Mouse (Mus musculus) embryonic facial prominence, embryonic 12.5 days (tissue): Measurements from ENCODE around the gene Lim2. TPM values are rescaled to one million over a fixed set of nuclear protein-coding genes. Genes with fewer than 3 reads are reported as not detected.
"Not testable (repeated sequence)": the region's sequence is repeated elsewhere in the genome, so short reads cannot be mapped to it uniquely, and the experiment has no call there.

Source experiments
- ATAC-seq: fragments of 200-750 bp; cut with Nextera tagmentation; 2 replicates; pipeline ENCODE4 v1.8.0; 2017; ENCODE audit not compliant: insufficient number of reproducible peaks, insufficient read depth, low FRiP score, low TSS enrichment
- H3K27ac ChIP-seq: fragments of 300-500 bp; sonication (generic); 2 replicates; pipeline ENCODE4 v1.5.1; 2016; ENCODE audit warnings: mild to moderate bottlenecking
- H3K27me3 ChIP-seq: fragments of 300-500 bp; sonication (generic); 2 replicates; pipeline ENCODE4 v1.6.1; 2016; ENCODE audit warnings: mild to moderate bottlenecking, moderate library complexity
- H3K36me3 ChIP-seq: fragments of 300-500 bp; sonication (generic); 2 replicates; pipeline ENCODE4 v1.6.1; 2016; ENCODE audit warnings: mild to moderate bottlenecking
- H3K4me1 ChIP-seq: fragments of 300-500 bp; sonication (generic); 2 replicates; pipeline ENCODE4 v1.6.1; 2016
- H3K4me2 ChIP-seq: fragments of 300-500 bp; sonication (generic); replicated peaks from 2 replicates; pipeline ENCODE4 v1.6.1; 2016; ENCODE audit warnings: mild to moderate bottlenecking, moderate library complexity
- H3K4me3 ChIP-seq: fragments of 300-500 bp; sonication (generic); 2 replicates; pipeline ENCODE4 v1.5.1; 2016; ENCODE audit warnings: mild to moderate bottlenecking
- H3K9ac ChIP-seq: fragments of 300-500 bp; sonication (generic); 2 replicates; pipeline ENCODE4 v1.6.1; 2016; ENCODE audit warnings: mild to moderate bottlenecking, moderate library complexity
- H3K9me3 ChIP-seq: fragments of 300-500 bp; sonication (generic); 2 replicates; pipeline ENCODE4 v1.6.1; 2016; ENCODE audit warnings: mild to moderate bottlenecking, moderate library complexity
- WGBS: fragments of 180-500 bp; shearing (Covaris S2); methylation state at CpG from one replicate; pipeline ENCODE4 v1.1.7; 2016; 5-methylcytosine and 5-hydroxymethylcytosine counted together
- polyA plus RNA-seq: library from polyadenylated mRNA; unstranded; fragments of >200 nt; fragmentation: Nextera tagmentation; extraction: Ambion mirVana; gene quantifications from 2 replicates; pipeline ENCODE4 v1.2.1, GENCODE M21; 2016

Lim2 gene
- 1.9 and 3.9 TPM in 2 replicates for polyA plus RNA-seq

DNA sequence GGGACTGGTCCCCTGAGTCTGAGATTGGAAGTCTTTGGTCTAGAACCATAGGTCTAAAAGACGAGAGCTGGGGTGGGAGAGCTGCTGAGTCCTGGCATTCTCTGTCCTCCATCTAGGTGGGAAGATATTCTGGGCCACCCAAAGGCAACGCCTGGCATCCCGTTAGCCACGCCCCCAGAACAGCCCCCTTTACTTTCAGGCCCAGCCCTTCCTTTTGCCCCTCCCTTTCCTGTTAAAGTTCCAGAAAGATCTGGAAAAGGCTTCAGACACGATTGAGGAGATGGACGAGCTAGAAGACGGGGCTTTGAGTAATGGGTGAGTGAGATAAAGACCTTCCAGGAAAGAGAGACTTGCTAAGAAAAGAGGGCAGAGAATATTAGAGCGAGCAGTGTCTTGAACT, at the start of gene Lim2:
TSS of gene Lim2 (plus strand) at position 265 of the 400 bp plus-strand sequence.
- Histone ChIP-seq H3K9ac (no peak within 1 kb of the TSS), H3K36me3 (no peaks in the 10 kb centered on the region), H3K4me1 (no peaks in the 10 kb centered on the region; the same call in 1 of the 2 replicates), H3K4me2 (no peak within 1 kb of the TSS), H3K27me3 (no peaks in the 10 kb centered on the region), H3K4me3 (no peak within 1 kb of the TSS), H3K27ac (no peak within 1 kb of the TSS), H3K9me3 (no peaks in the 10 kb centered on the region)
- no peak for ATAC-seq
- 86% methylated on average over 8 of the region's 8 CpGs for WGBS

DNA sequence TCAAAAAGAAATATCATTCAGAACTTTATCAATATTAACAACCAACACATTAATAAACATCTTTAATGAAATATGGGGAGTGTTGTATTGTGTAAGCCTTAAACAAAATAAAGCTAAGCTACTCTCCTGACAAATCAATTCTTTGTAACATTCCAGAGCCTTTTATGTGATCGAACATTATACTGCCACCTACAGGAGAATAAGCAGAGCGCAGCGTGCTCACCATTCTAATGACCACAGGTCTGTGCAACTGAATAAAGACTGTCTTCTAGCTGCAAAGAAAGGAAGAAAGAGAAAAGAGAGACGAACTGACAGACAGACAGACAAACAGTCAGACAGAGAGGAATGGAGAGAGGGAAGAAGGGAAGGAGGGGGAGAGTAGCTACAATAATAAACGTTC, 49.2 kb upstream of the Lim2 start:
- WGBS, result 13% methylated on average over 5 of the region's 5 CpGs
- Histone ChIP-seq H3K9ac (no peak overlapping the region), H3K4me2 (no peak overlapping the region), H3K4me1 (no peaks in the 10 kb centered on the region), H3K27ac (no peak overlapping the region), H3K36me3 (no peaks in the 10 kb centered on the region), H3K9me3 (no peaks in the 10 kb centered on the region), H3K27me3 (no peaks in the 10 kb centered on the region), H3K4me3 (no peak overlapping the region)
- ATAC-seq, result no peak

DNA sequence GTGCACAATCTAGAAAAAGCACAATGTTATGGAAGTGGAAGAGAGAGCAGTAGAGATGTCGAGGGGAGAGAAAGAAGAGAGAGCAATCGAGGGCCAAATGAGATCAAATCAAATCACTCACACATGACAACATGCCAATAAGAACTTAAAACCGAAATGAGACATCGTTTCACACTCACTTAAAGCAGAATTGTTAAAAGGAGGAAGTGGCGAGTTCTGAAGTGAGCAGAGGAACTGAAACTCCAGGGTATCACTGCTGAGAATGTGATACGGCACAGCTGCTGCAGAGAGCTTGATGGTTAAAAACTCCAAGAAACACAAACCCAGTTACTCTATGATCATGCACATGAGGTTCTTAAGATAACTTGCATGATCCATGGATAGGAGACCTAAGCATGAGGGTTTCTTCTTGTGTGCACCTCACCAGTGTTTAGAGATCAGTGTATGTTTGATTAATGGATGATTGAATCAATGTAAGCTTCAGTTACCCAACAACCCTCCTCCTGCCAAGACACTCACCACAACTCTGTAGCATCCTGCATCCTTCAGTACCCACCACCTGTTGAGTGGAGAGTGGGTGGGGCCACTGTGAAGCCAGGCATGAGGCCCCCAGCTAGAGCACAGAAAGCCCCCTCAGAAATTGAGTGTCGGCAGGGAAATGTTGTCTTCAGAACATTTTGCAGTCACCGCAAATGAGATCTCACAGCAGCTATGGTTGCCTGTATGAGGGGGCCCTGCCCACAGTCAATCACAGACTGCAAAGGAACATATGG, 34.9 kb upstream of the Lim2 start:
- Histone ChIP-seq H3K27ac (no peak overlapping the region), H3K9ac (no peak overlapping the region), H3K4me1 (no peaks in the 10 kb centered on the region), H3K4me2 (no peak overlapping the region), H3K27me3 (no peaks in the 10 kb centered on the region), H3K4me3 (no peak overlapping the region), H3K36me3 (no peaks in the 10 kb centered on the region), H3K9me3 (no peaks in the 10 kb centered on the region)
- 82% methylated on average over 8 of the region's 8 CpGs for WGBS
- no peak for ATAC-seq

GRCm38 (mm10) chr7:43399501-43399900, 28.0 kb upstream of the Lim2 start:
- no peak overlapping the region for H3K4me2 ChIP-seq
- no peaks in the 10 kb centered on the region for H3K9me3 ChIP-seq
- no peak overlapping the region for H3K4me3 ChIP-seq
- no peaks in the 10 kb centered on the region for H3K4me1 ChIP-seq
- no peaks in the 10 kb centered on the region for H3K27me3 ChIP-seq
- H3K36me3 ChIP-seq, result no peaks in the 10 kb centered on the region
- 77% methylated on average over 2 of the region's 2 CpGs for WGBS
- no peak overlapping the region for H3K9ac ChIP-seq
- no peak overlapping the region for H3K27ac ChIP-seq
- no peak for ATAC-seq

DNA sequence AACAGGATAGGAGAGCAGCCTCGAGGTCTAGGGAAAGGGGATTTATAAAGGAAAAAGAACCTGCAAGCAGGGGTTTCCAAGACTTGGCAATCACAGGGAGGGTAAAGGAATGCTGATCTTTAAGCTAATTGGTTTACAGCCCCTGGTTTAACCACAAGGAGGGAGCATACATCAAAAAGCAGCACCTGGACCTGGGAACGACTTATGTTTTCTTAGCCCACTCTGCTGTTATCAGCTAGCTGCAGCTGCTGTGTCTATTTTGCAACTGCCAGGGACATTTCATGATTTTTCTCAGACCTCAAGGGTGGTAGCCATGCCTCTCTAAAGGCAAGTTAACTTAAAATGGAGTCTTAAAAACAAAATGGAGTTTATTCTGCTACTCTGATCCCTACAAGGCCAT, 24.8 kb upstream of the Lim2 start:
- H3K9ac ChIP-seq, result no peak overlapping the region
- H3K4me3 ChIP-seq, result no peak overlapping the region
- no peaks in the 10 kb centered on the region for H3K9me3 ChIP-seq
- H3K4me2 ChIP-seq, result no peak overlapping the region
- H3K4me1 ChIP-seq, result no peaks in the 10 kb centered on the region
- no peaks in the 10 kb centered on the region for H3K36me3 ChIP-seq
- no peak for ATAC-seq
- WGBS, result 48% methylated on average over 2 of the region's 2 CpGs
- no peak overlapping the region for H3K27ac ChIP-seq
- no peaks in the 10 kb centered on the region for H3K27me3 ChIP-seq

GRCm38 (mm10) chr7:43407573-43407972, 19.9 kb upstream of the Lim2 start:
- no peak overlapping the region for H3K27ac ChIP-seq
- no peak for ATAC-seq
- no peak overlapping the region for H3K9ac ChIP-seq
- H3K36me3 ChIP-seq, result no peaks in the 10 kb centered on the region
- no peaks in the 10 kb centered on the region for H3K27me3 ChIP-seq
- no peaks in the 10 kb centered on the region for H3K9me3 ChIP-seq
- H3K4me1 ChIP-seq, result no peaks in the 10 kb centered on the region
- H3K4me2 ChIP-seq, result no peak overlapping the region
- no peak overlapping the region for H3K4me3 ChIP-seq
- WGBS, result 84% methylated on average over 3 of the region's 3 CpGs

- Histone ChIP-seq H3K4me2 (no peak within 1 kb of the TSS), H3K4me3 (no peak within 1 kb of the TSS), H3K36me3 (no peaks in the 10 kb centered on the region), H3K4me1 (no peaks in the 10 kb centered on the region), H3K9me3 (no peaks in the 10 kb centered on the region), H3K27ac (no peak within 1 kb of the TSS), H3K9ac (no peak within 1 kb of the TSS), H3K27me3 (no peaks in the 10 kb centered on the region)
- 81% methylated on average over 4 of the region's 4 CpGs for WGBS
- no peak for ATAC-seq
These were observed 19.3 kb upstream of the Lim2 start, which contains the start of gene Siglecg for GRCm38 (mm10) chr7:43408131-43408553. Siglecg (plus strand) TSS chr7:43408204.

DNA sequence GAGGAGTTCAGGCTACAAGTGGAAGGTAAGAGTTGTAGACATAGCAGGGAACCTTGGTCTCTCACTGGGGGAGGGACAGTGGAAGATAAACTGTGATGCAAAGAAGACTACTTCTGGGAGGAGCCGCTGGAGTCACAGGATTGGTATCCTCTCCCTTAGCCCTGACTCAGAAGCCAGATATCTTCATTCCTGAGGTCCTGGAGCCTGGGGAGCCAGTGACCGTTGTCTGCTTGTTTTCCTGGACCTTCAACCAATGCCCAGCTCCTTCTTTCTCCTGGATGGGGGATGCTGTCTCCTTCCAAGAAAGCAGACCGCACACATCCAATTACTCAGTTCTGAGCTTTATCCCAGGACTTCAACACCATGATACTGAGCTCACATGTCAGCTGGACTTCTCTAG, 18.4 kb upstream of the Lim2 start:
- 79% methylated on average over 3 of the region's 3 CpGs for WGBS
- Histone ChIP-seq H3K36me3 (no peaks in the 10 kb centered on the region), H3K4me3 (no peak overlapping the region), H3K27ac (no peak overlapping the region), H3K9me3 (no peaks in the 10 kb centered on the region), H3K4me1 (no peaks in the 10 kb centered on the region), H3K27me3 (no peaks in the 10 kb centered on the region), H3K4me2 (no peak overlapping the region), H3K9ac (no peak overlapping the region)
- ATAC-seq, result no peak

- not testable (repeated sequence) for H3K36me3 ChIP-seq, H3K27ac ChIP-seq
These were observed 15.7 kb upstream of the Lim2 start for GRCm38 (mm10) chr7:43411724-43412123.

DNA sequence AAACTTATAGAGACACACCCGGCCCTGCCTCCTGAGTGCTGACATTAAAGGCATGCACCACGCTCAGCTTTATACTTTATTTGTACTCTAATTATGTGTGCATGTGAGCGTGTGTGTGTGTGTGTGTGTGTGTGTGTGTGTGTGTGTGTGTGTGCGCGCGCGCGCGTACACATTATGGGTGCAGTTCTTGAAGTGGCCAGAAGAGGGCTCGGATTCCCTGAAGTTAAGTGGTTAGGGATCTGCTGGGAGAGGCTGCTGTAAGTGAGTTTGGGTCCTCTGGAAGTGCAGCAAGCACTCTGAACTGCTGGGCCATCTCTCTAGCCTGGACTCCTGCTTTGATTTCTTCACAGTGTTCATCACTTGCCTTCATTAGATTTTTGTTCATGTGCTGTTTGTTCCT, 10.2 kb upstream of the Lim2 start:
- Histone ChIP-seq H3K4me2 (no peak overlapping the region), H3K9ac (no peak overlapping the region), H3K9me3 (peaks cover 5% of the 10 kb centered on the region), H3K27ac (no peak overlapping the region), H3K4me1 (no peaks in the 10 kb centered on the region), H3K4me3 (no peak overlapping the region), H3K36me3 (no peaks in the 10 kb centered on the region), H3K27me3 (no peaks in the 10 kb centered on the region)
- 91% methylated on average over 10 of the region's 10 CpGs for WGBS
- no peak for ATAC-seq

More at GRCm38 (mm10) chr7:43411724-43412123, 15.7 kb upstream of the Lim2 start:
- not testable (repeated sequence) for H3K4me2 ChIP-seq, H3K27me3 ChIP-seq, H3K9me3 ChIP-seq, H3K9ac ChIP-seq, ATAC-seq, H3K4me3 ChIP-seq, H3K4me1 ChIP-seq
- 27% methylated on average over 4 of the region's 4 CpGs for WGBS

DNA sequence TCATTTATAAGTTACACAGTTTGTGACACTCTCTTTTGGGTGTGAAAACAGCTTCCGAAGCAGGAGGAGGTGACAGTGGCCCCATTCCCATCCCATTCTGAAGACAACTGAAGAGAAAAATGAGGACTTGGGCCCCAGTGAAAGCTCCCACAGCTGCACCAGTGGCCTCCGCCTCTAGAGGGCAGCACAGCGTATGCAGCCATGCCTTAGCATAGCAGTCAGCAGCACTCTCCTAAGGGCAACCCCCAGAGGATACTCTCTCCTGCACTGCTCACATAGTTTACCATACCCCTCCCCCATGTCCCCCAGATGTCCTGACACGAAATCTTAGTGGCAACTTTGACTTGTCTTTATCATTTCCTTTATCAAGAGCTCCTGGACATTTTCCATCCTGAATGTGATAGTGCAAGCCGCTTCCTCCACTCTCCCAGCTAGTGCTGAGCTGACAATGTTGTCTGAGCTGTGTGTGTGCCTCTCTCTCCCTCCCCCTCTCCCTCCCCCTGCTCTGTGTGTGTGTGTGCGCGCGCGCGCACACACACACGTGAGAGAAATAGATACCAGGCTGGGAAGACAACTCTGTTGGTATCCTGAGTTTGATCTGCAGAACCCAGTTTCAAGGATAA, 4.4 kb upstream of the Lim2 start:
- peak overlapping the region; percentile 24 for H3K4me2 ChIP-seq
- no peak overlapping the region for H3K9ac ChIP-seq
- no peak overlapping the region; the same call in 1 of the 2 replicates for H3K4me3 ChIP-seq
- H3K27ac ChIP-seq, result no peak overlapping the region
- H3K27me3 ChIP-seq, result no peaks in the 10 kb centered on the region
- no peaks in the 10 kb centered on the region; the same call in 1 of the 2 replicates for H3K4me1 ChIP-seq
- 12% methylated on average over 11 of the region's 11 CpGs for WGBS
- H3K9me3 ChIP-seq, result no peaks in the 10 kb centered on the region
- ATAC-seq, result peak; percentile 84
- no peaks in the 10 kb centered on the region for H3K36me3 ChIP-seq

- H3K4me1 ChIP-seq, result no peaks in the 10 kb centered on the region; the same call in 1 of the 2 replicates
- H3K27ac ChIP-seq, result no peak overlapping the region
- H3K4me2 ChIP-seq, result no peak overlapping the region
- no peak for ATAC-seq
- 50% methylated on average over 3 of the region's 3 CpGs for WGBS
- no peaks in the 10 kb centered on the region for H3K27me3 ChIP-seq
- no peaks in the 10 kb centered on the region for H3K36me3 ChIP-seq
- no peak overlapping the region for H3K9ac ChIP-seq
- H3K4me3 ChIP-seq, result no peak overlapping the region
- H3K9me3 ChIP-seq, result no peaks in the 10 kb centered on the region
These were observed 3.4 kb upstream of the Lim2 start for GRCm38 (mm10) chr7:43423991-43424625.
